Mouse (Mus musculus) ES-Bruce4 (cell line): ENCODE results near the gene Gm525.

Experiments used
- CTCF ChIP-seq: IDR thresholded peaks from one replicate; pipeline ENCODE4 v1.8.1; 2011; ENCODE audit warnings: low read depth, low read length
- EP300 ChIP-seq: IDR thresholded peaks from 2 replicates; pipeline ENCODE4 v1.6.1; 2011; ENCODE audit warnings: low read depth, low read length; ENCODE audit not compliant: insufficient read depth
- POLR2A ChIP-seq: IDR thresholded peaks from one replicate; pipeline ENCODE4 v1.8.1; 2011; ENCODE audit warnings: low read length; ENCODE audit not compliant: insufficient read depth

DNA sequence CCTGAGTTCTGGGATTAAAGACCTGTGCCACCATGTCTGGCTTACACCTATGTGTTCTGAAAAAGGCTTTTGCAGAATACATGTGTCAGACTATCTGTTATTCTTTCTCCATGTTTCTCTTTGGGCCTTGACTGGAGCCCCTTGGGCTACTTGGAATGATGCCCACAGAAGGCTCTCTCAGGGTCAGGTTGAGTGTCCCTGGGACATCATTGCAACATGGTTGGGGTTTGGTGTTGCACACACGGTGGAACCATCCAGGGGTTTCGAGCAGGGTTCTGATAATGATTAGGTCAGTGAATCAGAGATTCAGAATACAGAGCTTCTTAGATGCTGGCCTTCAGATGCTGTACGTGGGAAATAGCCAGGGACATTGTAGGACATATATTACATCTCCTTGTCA lies 4.7 kb downstream of the Gm525 start:
- TF ChIP-seq CTCF, result no peak
- no peak for TF ChIP-seq EP300
- no peak for TF ChIP-seq POLR2A
